Mouse (Mus musculus) lung, postnatal 4 days (tissue): ENCODE measurements at regions not wholly inside any gene's neighbourhood (a gene's known extent, or its start where the extent isn't known, plus 50 kb on each side); places are given as distances from the start of the nearest gene placed in this dataset.

Source experiments
- DNase-seq, 2 experiments: peaks; one replicate each; pipeline ENCODE4 v3.0.0; 2021

GRCm38 (mm10) chr4:9218380-9218779 lies 979.5 kb upstream of the Car8 start:
- DNase-seq = no peak

- no peak for DNase-seq
Observed at GRCm38 (mm10) chr4:9208606-9209005, 969.8 kb upstream of the Car8 start.

- DNase-seq = no peak
Observed at GRCm38 (mm10) chr4:9200012-9200411, 961.2 kb upstream of the Car8 start.

GRCm38 (mm10) chr4:9196435-9196834 lies 957.6 kb upstream of the Car8 start:
- no peak for DNase-seq

- no peak for DNase-seq
Observed at GRCm38 (mm10) chr4:9193121-9193520, 954.3 kb upstream of the Car8 start.

- no peak for DNase-seq
Observed at GRCm38 (mm10) chr4:9185156-9185875, 946.5 kb upstream of the Car8 start.

GRCm38 (mm10) chr4:9184451-9185121 lies 945.7 kb upstream of the Car8 start:
- peak; percentile 24 to 39 for DNase-seq

- no peak for DNase-seq
Observed at GRCm38 (mm10) chr4:9174365-9174764, 935.5 kb upstream of the Car8 start.

GRCm38 (mm10) chr4:9162374-9162773 lies 923.5 kb upstream of the Car8 start:
- no peak for DNase-seq

GRCm38 (mm10) chr4:9161814-9162133 lies 922.9 kb upstream of the Car8 start:
- no peak for DNase-seq

GRCm38 (mm10) chr4:9161068-9161813 lies 922.4 kb upstream of the Car8 start:
- no peak for DNase-seq

- DNase-seq = no peak
Observed at GRCm38 (mm10) chr4:9147732-9148131, 908.9 kb upstream of the Car8 start.

- no peak for DNase-seq
Observed at GRCm38 (mm10) chr4:9144226-9145215, 905.7 kb upstream of the Car8 start.

GRCm38 (mm10) chr4:9143087-9143486 lies 904.2 kb upstream of the Car8 start:
- no peak for DNase-seq

- no peak for DNase-seq
Observed at GRCm38 (mm10) chr4:9141946-9142683, 903.3 kb upstream of the Car8 start.

GRCm38 (mm10) chr4:9140691-9141090 lies 901.9 kb upstream of the Car8 start:
- DNase-seq = peak in 1 of 2 experiments; percentile 62

GRCm38 (mm10) chr4:9136657-9137056 lies 897.8 kb upstream of the Car8 start:
- DNase-seq = no peak

- DNase-seq = no peak
Observed at GRCm38 (mm10) chr4:9136188-9136569, 897.3 kb upstream of the Car8 start.

GRCm38 (mm10) chr4:9135481-9136187 lies 896.8 kb upstream of the Car8 start:
- DNase-seq = peak; percentile 86 to 92

- no peak for DNase-seq
Observed at GRCm38 (mm10) chr4:9133695-9134094, 894.9 kb upstream of the Car8 start.

GRCm38 (mm10) chr4:9132982-9133625 lies 894.3 kb upstream of the Car8 start:
- DNase-seq = no peak
